Mouse (Mus musculus): ENCODE data around the gene Ndufv1. TPM values are rescaled to one million over a fixed set of nuclear protein-coding genes. Genes with fewer than 3 reads are reported as not detected.
"Not testable (repeated sequence)": the region's sequence is repeated elsewhere in the genome, so short reads cannot be mapped to it uniquely, and the experiment has no call there.

The Ndufv1 gene
- polyA plus RNA-seq, 1 experiment from 2014 or later: 294 TPM

- no peak overlapping the region for H3K4me2 ChIP-seq (ENCODE audit: low read length)
- peaks cover 4% of the 10 kb centered on the region; the same call in 1 of the 2 replicates for H3K4me1 ChIP-seq (replicated peaks; ENCODE audit: insufficient read depth, low read length)
- H3K9ac ChIP-seq (ENCODE audit: low read depth, low read length): no peak overlapping the region
- no peaks in the 10 kb centered on the region for H3K27me3 ChIP-seq (ENCODE audit: insufficient read depth, low read length)
- ATAC-seq (replicated peaks; ENCODE audit: low FRiP score, low read depth) (no peak), DNase-seq (ENCODE audit: low spot score) (peak; percentile 69)
- no peak overlapping the region for H3K27ac ChIP-seq
- peak; percentile 94 for TF ChIP-seq CTCF (IDR thresholded peaks at IDR 0.05; ENCODE audit: low read depth)
- 48% methylated on average over 10 of the region's 10 CpGs for WGBS
- no peaks in the 10 kb centered on the region for H3K36me3 ChIP-seq (ENCODE audit: insufficient read depth, low read length)
- no peaks in the 10 kb centered on the region for H3K9me3 ChIP-seq (replicated peaks; ENCODE audit: low read length)
- H3K4me3 ChIP-seq (replicated peaks; ENCODE audit: low read depth, low read length): no peak overlapping the region
Observed at GRCm38 (mm10) chr19:4051741-4052515, 39.3 kb upstream of the Ndufv1 start.

DNA sequence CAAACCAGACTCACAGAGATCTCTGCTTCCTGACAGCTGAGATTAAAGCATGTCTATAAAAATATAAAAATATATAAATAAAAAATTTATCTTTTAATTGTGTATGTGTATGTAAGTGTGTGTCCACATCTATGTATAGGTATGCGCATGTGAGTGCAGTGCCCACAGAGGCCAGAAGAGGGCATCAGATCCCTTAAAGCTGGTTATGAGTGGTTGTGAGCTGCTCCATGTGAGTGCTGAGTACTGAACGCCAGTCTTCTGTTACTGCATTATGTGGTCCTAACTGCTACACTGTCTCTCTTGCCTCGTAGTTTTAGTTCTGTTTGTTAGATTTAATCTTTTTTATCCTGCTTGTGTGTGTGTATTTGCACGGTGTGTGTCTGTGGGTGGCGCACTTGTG, 38.4 kb upstream of the Ndufv1 start:
- 92% methylated on average over 5 of the region's 5 CpGs for WGBS
- H3K9me3 ChIP-seq (replicated peaks; ENCODE audit: low read length): no peaks in the 10 kb centered on the region
- H3K27me3 ChIP-seq (ENCODE audit: insufficient read depth, low read length): no peaks in the 10 kb centered on the region
- no peak overlapping the region for H3K4me3 ChIP-seq (replicated peaks; ENCODE audit: low read depth, low read length)
- no peaks in the 10 kb centered on the region for H3K36me3 ChIP-seq (ENCODE audit: insufficient read depth, low read length)
- ATAC-seq (replicated peaks; ENCODE audit: low FRiP score, low read depth) (no peak), DNase-seq (ENCODE audit: low spot score) (no peak)
- no peak overlapping the region for H3K4me2 ChIP-seq (ENCODE audit: low read length)
- TF ChIP-seq CTCF (IDR thresholded peaks at IDR 0.05; ENCODE audit: low read depth): no peak
- H3K27ac ChIP-seq: no peak overlapping the region
- no peak overlapping the region for H3K9ac ChIP-seq (ENCODE audit: low read depth, low read length)
- peaks cover 3% of the 10 kb centered on the region; the same call in 1 of the 2 replicates for H3K4me1 ChIP-seq (replicated peaks; ENCODE audit: insufficient read depth, low read length)

- not testable (repeated sequence) for H3K4me2 ChIP-seq (ENCODE audit: low read length); H3K9me3 ChIP-seq (replicated peaks; ENCODE audit: low read length); H3K27me3 ChIP-seq (ENCODE audit: insufficient read depth, low read length); H3K4me1 ChIP-seq (replicated peaks; ENCODE audit: insufficient read depth, low read length); ATAC-seq (replicated peaks; ENCODE audit: low FRiP score, low read depth); DNase-seq (ENCODE audit: low spot score); H3K27ac ChIP-seq; H3K36me3 ChIP-seq (ENCODE audit: insufficient read depth, low read length); H3K9ac ChIP-seq (ENCODE audit: low read depth, low read length); H3K4me3 ChIP-seq (replicated peaks; ENCODE audit: low read depth, low read length)
- WGBS: 74% methylated on average over 5 of the region's 5 CpGs
- peak; percentile 44 for TF ChIP-seq CTCF (IDR thresholded peaks at IDR 0.05; ENCODE audit: low read depth)
Observed at GRCm38 (mm10) chr19:4049069-4049468, 36.5 kb upstream of the Ndufv1 start.

GRCm38 (mm10) chr19:4047859-4048258, 35.3 kb upstream of the Ndufv1 start:
- H3K4me1 ChIP-seq (replicated peaks; ENCODE audit: insufficient read depth, low read length): no peaks in the 10 kb centered on the region
- no peaks in the 10 kb centered on the region for H3K9me3 ChIP-seq (replicated peaks; ENCODE audit: low read length)
- DNase-seq (ENCODE audit: low spot score) (peak; percentile 91), ATAC-seq (replicated peaks; ENCODE audit: low FRiP score, low read depth) (no peak)
- H3K36me3 ChIP-seq (ENCODE audit: insufficient read depth, low read length): no peaks in the 10 kb centered on the region
- no peak overlapping the region for H3K27ac ChIP-seq
- no peak overlapping the region for H3K9ac ChIP-seq (ENCODE audit: low read depth, low read length)
- peak; percentile 87 for TF ChIP-seq CTCF (IDR thresholded peaks at IDR 0.05; ENCODE audit: low read depth)
- H3K4me2 ChIP-seq (ENCODE audit: low read length): no peak overlapping the region
- no peaks in the 10 kb centered on the region for H3K27me3 ChIP-seq (ENCODE audit: insufficient read depth, low read length)
- WGBS: 18% methylated on average over 4 of the region's 4 CpGs
- H3K4me3 ChIP-seq (replicated peaks; ENCODE audit: low read depth, low read length): no peak overlapping the region

DNA sequence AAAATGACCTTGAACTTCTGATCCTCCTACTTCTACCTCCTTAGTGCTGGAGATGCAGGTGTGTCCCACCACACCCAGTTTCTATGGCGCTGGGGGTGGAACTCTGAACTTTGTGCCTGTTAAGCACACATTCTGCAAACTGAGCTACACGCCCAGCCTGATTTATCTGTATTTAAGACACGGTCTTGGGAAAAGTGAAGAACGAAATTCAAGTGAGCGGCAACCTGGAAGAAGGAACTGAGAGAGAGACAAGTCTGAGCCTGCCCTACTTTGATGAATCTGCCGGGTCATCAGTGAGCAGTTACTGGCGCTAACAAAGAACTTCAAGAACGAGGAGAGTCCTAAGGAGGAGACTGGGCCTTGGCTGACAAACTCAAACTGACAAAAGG, 34.3 kb upstream of the Ndufv1 start:
- no peak for DNase-seq (ENCODE audit: low spot score)
- H3K4me1 ChIP-seq (replicated peaks; ENCODE audit: insufficient read depth, low read length): no peaks in the 10 kb centered on the region
- no peaks in the 10 kb centered on the region for H3K9me3 ChIP-seq (replicated peaks; ENCODE audit: low read length)
- ATAC-seq (replicated peaks; ENCODE audit: low FRiP score, low read depth): no peak
- no peaks in the 10 kb centered on the region for H3K36me3 ChIP-seq (ENCODE audit: insufficient read depth, low read length)
- H3K27me3 ChIP-seq (ENCODE audit: insufficient read depth, low read length): no peaks in the 10 kb centered on the region
- no peak overlapping the region for H3K4me2 ChIP-seq (ENCODE audit: low read length)
- no peak overlapping the region for H3K27ac ChIP-seq
- no peak overlapping the region for H3K4me3 ChIP-seq (replicated peaks; ENCODE audit: low read depth, low read length)
- WGBS: 78% methylated on average over 8 of the region's 8 CpGs
- TF ChIP-seq CTCF (IDR thresholded peaks at IDR 0.05; ENCODE audit: low read depth): no peak
- H3K9ac ChIP-seq (ENCODE audit: low read depth, low read length): no peak overlapping the region

DNA sequence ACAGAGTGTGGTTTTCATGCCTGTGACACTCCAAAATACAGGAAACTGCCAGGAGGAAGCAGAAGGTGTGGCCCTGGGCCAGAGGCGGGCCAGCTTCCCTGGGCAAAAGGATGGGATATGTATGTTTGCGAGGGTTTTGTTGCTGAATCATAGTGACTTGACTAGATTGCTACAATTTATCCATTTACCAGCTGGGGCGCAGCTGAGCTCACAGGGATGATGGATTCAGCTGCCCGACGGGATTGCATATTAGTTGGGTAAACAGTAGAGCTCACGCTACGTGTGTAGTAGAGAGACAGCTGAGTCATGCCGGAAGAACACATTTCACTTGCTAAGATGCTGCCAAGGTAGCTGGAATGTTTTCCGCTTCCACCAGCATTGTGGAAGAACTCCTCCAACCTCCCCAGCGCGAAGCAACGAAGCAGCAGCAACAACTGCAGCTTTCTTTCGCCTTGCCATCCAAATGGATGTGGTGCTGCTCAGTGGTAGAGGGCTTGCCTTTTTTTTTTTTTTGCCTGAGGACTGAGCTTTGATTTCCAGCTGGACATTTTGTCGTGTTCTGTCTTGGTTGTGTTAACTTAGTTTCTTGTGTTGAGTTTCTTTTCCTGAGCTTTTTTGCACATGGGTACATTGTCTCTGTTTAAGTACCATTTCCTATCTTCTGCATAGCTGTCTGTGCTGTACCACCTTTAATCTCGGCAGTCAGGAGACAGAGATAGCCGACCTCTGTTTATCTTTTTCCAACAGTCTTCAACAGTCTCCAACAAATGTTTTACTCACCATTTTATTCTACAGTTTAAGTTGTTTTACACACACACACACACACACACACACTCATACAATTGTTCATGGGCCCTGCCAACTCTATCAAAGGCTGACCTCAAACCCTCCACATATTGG, 33.6 kb upstream of the Ndufv1 start, which contains the start of gene Gstp2:
Gene Gstp2, minus strand, starts transcription at position 58 of the 900 bp plus-strand sequence.
- no peaks in the 10 kb centered on the region for H3K27me3 ChIP-seq (ENCODE audit: insufficient read depth, low read length)
- no peaks in the 10 kb centered on the region for H3K9me3 ChIP-seq (replicated peaks; ENCODE audit: low read length)
- no peak within 1 kb of the TSS for H3K4me3 ChIP-seq (replicated peaks; ENCODE audit: low read depth, low read length)
- 0 out of 2 replicates have a peak within 1 kb of the TSS, but pooled peaks have one; percentile 2 for H3K27ac ChIP-seq
- WGBS: 38% methylated on average over 16 of the region's 16 CpGs
- H3K4me2 ChIP-seq (ENCODE audit: low read length): peak within 1 kb of the TSS; percentile 27
- peak; percentile 55 for TF ChIP-seq CTCF (IDR thresholded peaks at IDR 0.05; ENCODE audit: low read depth)
- no peaks in the 10 kb centered on the region for H3K36me3 ChIP-seq (ENCODE audit: insufficient read depth, low read length)
- DNase-seq (ENCODE audit: low spot score) (peak; percentile 84), ATAC-seq (replicated peaks; ENCODE audit: low FRiP score, low read depth) (peak; percentile 59)
- no peak within 1 kb of the TSS for H3K9ac ChIP-seq (ENCODE audit: low read depth, low read length)
- no peaks in the 10 kb centered on the region for H3K4me1 ChIP-seq (replicated peaks; ENCODE audit: insufficient read depth, low read length)

DNA sequence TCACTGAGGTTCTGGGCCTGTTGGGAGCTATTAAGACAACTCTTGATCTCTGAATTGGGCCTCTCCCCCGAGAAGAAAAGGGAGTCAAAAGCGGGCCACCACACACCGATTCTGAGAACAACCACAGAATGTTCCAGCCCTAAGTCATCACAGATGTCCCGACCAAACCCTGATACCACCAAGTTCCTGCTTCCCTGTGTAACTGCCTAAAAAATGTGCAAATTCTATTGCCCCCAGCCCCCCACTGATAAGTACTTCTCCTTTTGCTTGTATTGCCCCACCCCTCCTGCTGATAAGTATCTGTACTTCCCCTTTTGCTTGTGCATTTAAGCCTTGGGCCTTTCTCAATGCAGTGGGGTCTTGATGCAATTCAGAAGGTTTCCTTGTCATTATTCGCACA, 31.5 kb upstream of the Ndufv1 start:
- not testable (repeated sequence) for DNase-seq (ENCODE audit: low spot score); H3K27ac ChIP-seq; H3K9me3 ChIP-seq (replicated peaks; ENCODE audit: low read length); H3K27me3 ChIP-seq (ENCODE audit: insufficient read depth, low read length); H3K36me3 ChIP-seq (ENCODE audit: insufficient read depth, low read length); H3K9ac ChIP-seq (ENCODE audit: low read depth, low read length); H3K4me3 ChIP-seq (replicated peaks; ENCODE audit: low read depth, low read length); H3K4me1 ChIP-seq (replicated peaks; ENCODE audit: insufficient read depth, low read length); H3K4me2 ChIP-seq (ENCODE audit: low read length); ATAC-seq (replicated peaks; ENCODE audit: low FRiP score, low read depth)
- WGBS: 87% methylated on average over 5 of the region's 5 CpGs
